Mouse (Mus musculus) cortical plate, adult 2 months (tissue): ENCODE data around the gene Nlgn1.

Source experiments
- CTCF ChIP-seq: fragments of 200-500 bp; IDR thresholded peaks from 2 replicates; pipeline ENCODE4 v1.5.1; 2011; ENCODE audit warnings: mild to moderate bottlenecking, control low read depth, low read length; ENCODE audit not compliant: insufficient read depth; ENCODE audit errors: extremely low read depth
- POLR2A ChIP-seq: fragments of 200-500 bp; IDR thresholded peaks from 2 replicates; pipeline ENCODE4 v1.6.1; 2011; ENCODE audit warnings: mild to moderate bottlenecking, low read length, control low read depth; ENCODE audit not compliant: insufficient read depth; ENCODE audit errors: extremely low read depth

GRCm38 (mm10) chr3:25663464-25663863 lies 668.8 kb downstream of the Nlgn1 start:
- no peak for TF ChIP-seq CTCF
- TF ChIP-seq POLR2A, result no peak
